Mouse (Mus musculus) midbrain, embryonic 14.5 days (tissue): ENCODE data around the gene Kif26b. TPM values are rescaled to one million over a fixed set of nuclear protein-coding genes. Genes with fewer than 3 reads are reported as not detected.

Source experiments
- ATAC-seq: fragments of 200-750 bp; cut with Nextera tagmentation; 2 replicates; pipeline ENCODE4 v1.8.0; 2017; ENCODE audit warnings: moderate number of reproducible peaks, moderate library complexity; ENCODE audit not compliant: low FRiP score, low TSS enrichment
- DNase-seq: peaks from one replicate; pipeline ENCODE4 v3.0.0-alpha.2; 2015
- H3K27ac ChIP-seq: fragments of 300-500 bp; sonication (generic); replicated peaks from 2 replicates; pipeline ENCODE4 v1.5.1; 2014; ENCODE audit warnings: mild to moderate bottlenecking, low read depth, low read length, moderate library complexity
- H3K27me3 ChIP-seq: fragments of 300-500 bp; sonication (generic); 2 replicates; pipeline ENCODE4 v1.6.1; 2014; ENCODE audit warnings: low read length, control low read depth, mixed read lengths; ENCODE audit not compliant: control insufficient read depth, insufficient read depth
- H3K36me3 ChIP-seq: fragments of 300-500 bp; sonication (generic); 2 replicates; pipeline ENCODE4 v1.6.1; 2014; ENCODE audit warnings: low read length, control low read depth; ENCODE audit not compliant: control insufficient read depth, insufficient read depth
- H3K4me1 ChIP-seq: fragments of 300-500 bp; sonication (generic); 2 replicates; pipeline ENCODE4 v1.6.1; 2014; ENCODE audit warnings: mild to moderate bottlenecking, antibody characterized with exemption, low read length, control low read depth; ENCODE audit not compliant: control insufficient read depth, insufficient read depth
- H3K4me2 ChIP-seq: fragments of 300-500 bp; sonication (generic); 2 replicates; pipeline ENCODE4 v1.6.1; 2014; ENCODE audit warnings: mild to moderate bottlenecking, low read length, moderate library complexity
- H3K4me3 ChIP-seq: fragments of 300-500 bp; sonication (generic); replicated peaks from 2 replicates; pipeline ENCODE4 v1.5.1; 2014; ENCODE audit warnings: low read depth, low read length
- H3K9ac ChIP-seq: fragments of 300-500 bp; sonication (generic); replicated peaks from 2 replicates; pipeline ENCODE4 v1.6.1; 2014; ENCODE audit warnings: mild to moderate bottlenecking, low read length, moderate library complexity
- H3K9me3 ChIP-seq: fragments of 300-500 bp; sonication (generic); 2 replicates; pipeline ENCODE4 v1.6.1; 2016; ENCODE audit warnings: low read length, control low read depth, mixed read lengths; ENCODE audit not compliant: control insufficient read depth
- WGBS: fragments of 180-500 bp; shearing (Covaris S2); extraction: QIAGEN DNeasy Blood & Tissue Kit; methylation state at CpG from one replicate; pipeline ENCODE4 v1.1.7; 2014; 5-methylcytosine and 5-hydroxymethylcytosine counted together
- polyA plus RNA-seq: library from polyadenylated mRNA; unstranded; fragments of >200 nt; fragmentation: Nextera tagmentation; extraction: Ambion mirVana; gene quantifications from 2 replicates; pipeline ENCODE4 v1.2.1, GENCODE M21; 2014

Kif26b gene
- polyA plus RNA-seq, result 10.8 and 12.8 TPM in 2 replicates

- ATAC-seq, result peak; percentile 62; the same call in 1 of the 2 replicates
These were observed at the start of gene Kif26b for GRCm38 (mm10) chr1:178528431-178529351. TSS of gene Kif26b (plus strand) at chr1:178529125.

GRCm38 (mm10) chr1:178483854-178484253 is 45.1 kb upstream of the Kif26b start:
- no peaks in the 10 kb centered on the region for H3K9me3 ChIP-seq
- DNase-seq, result no peak
- H3K4me3 ChIP-seq, result no peak overlapping the region
- H3K36me3 ChIP-seq, result no peaks in the 10 kb centered on the region
- H3K27ac ChIP-seq, result no peak overlapping the region
- H3K4me2 ChIP-seq, result no peak overlapping the region
- H3K9ac ChIP-seq, result no peak overlapping the region
- no peaks in the 10 kb centered on the region for H3K4me1 ChIP-seq
- ATAC-seq, result no peak
- no peaks in the 10 kb centered on the region for H3K27me3 ChIP-seq

More at GRCm38 (mm10) chr1:178528431-178529351, at the start of gene Kif26b:
- H3K4me1 ChIP-seq, result peaks cover 16% of the 10 kb centered on the region; the same call in 1 of the 2 replicates
- under 1% methylated on average over 92 of the region's 92 CpGs for WGBS
- peak within 1 kb of the TSS; percentile 92 for H3K27ac ChIP-seq
- H3K4me2 ChIP-seq, result peak within 1 kb of the TSS; percentile 99
- peak; percentile 79 for DNase-seq
- H3K9ac ChIP-seq, result peak within 1 kb of the TSS; percentile 81
- peak within 1 kb of the TSS; percentile 69 for H3K4me3 ChIP-seq
- no peaks in the 10 kb centered on the region for H3K27me3 ChIP-seq
- H3K36me3 ChIP-seq, result no peaks in the 10 kb centered on the region
- H3K9me3 ChIP-seq, result no peaks in the 10 kb centered on the region

- DNase-seq (no peak), ATAC-seq (no peak)
- Histone ChIP-seq H3K4me1 (no peaks in the 10 kb centered on the region), H3K9me3 (no peaks in the 10 kb centered on the region), H3K27me3 (no peaks in the 10 kb centered on the region), H3K4me3 (no peak overlapping the region), H3K27ac (no peak overlapping the region), H3K9ac (no peak overlapping the region), H3K4me2 (no peak overlapping the region), H3K36me3 (no peaks in the 10 kb centered on the region)
- 88% methylated on average over 5 of the region's 5 CpGs for WGBS
These were observed 43.6 kb upstream of the Kif26b start for GRCm38 (mm10) chr1:178485138-178485867.

- H3K27me3 ChIP-seq, result no peaks in the 10 kb centered on the region
- H3K27ac ChIP-seq, result no peak overlapping the region
- no peak overlapping the region for H3K4me2 ChIP-seq
- no peak overlapping the region for H3K4me3 ChIP-seq
- H3K9me3 ChIP-seq, result no peaks in the 10 kb centered on the region
- no peak overlapping the region for H3K9ac ChIP-seq
- 74% methylated on average over 5 of the region's 5 CpGs for WGBS
- H3K4me1 ChIP-seq, result no peaks in the 10 kb centered on the region
- ATAC-seq (no peak), DNase-seq (no peak)
- H3K36me3 ChIP-seq, result no peaks in the 10 kb centered on the region
These were observed 43.1 kb upstream of the Kif26b start for GRCm38 (mm10) chr1:178485868-178486220.

- Histone ChIP-seq H3K9me3 (no peaks in the 10 kb centered on the region), H3K4me3 (no peak overlapping the region), H3K9ac (no peak overlapping the region), H3K27ac (no peak overlapping the region), H3K4me1 (no peaks in the 10 kb centered on the region), H3K4me2 (no peak overlapping the region), H3K27me3 (no peaks in the 10 kb centered on the region), H3K36me3 (no peaks in the 10 kb centered on the region)
- DNase-seq, result no peak
- 86% methylated on average over 5 of the region's 5 CpGs for WGBS
- ATAC-seq, result no peak
These were observed 42.1 kb upstream of the Kif26b start for GRCm38 (mm10) chr1:178486828-178487227.

- 45% methylated on average over 3 of the region's 3 CpGs for WGBS
- Histone ChIP-seq H3K27ac (no peak overlapping the region), H3K9ac (no peak overlapping the region), H3K27me3 (no peaks in the 10 kb centered on the region), H3K4me3 (no peak overlapping the region), H3K36me3 (no peaks in the 10 kb centered on the region), H3K4me2 (no peak overlapping the region), H3K4me1 (no peaks in the 10 kb centered on the region), H3K9me3 (no peaks in the 10 kb centered on the region)
- no peak for DNase-seq
- ATAC-seq, result no peak
These were observed 39.8 kb upstream of the Kif26b start for GRCm38 (mm10) chr1:178489127-178489526.

GRCm38 (mm10) chr1:178491733-178492132 is 37.2 kb upstream of the Kif26b start:
- 92% methylated on average over 5 of the region's 5 CpGs for WGBS
- Histone ChIP-seq H3K4me1 (no peaks in the 10 kb centered on the region), H3K4me2 (no peak overlapping the region), H3K4me3 (no peak overlapping the region), H3K9ac (no peak overlapping the region), H3K9me3 (no peaks in the 10 kb centered on the region), H3K27me3 (no peaks in the 10 kb centered on the region), H3K36me3 (no peaks in the 10 kb centered on the region), H3K27ac (no peak overlapping the region)
- ATAC-seq (no peak), DNase-seq (no peak)

GRCm38 (mm10) chr1:178492493-178492892 is 36.4 kb upstream of the Kif26b start:
- DNase-seq (no peak), ATAC-seq (no peak)
- no peak overlapping the region for H3K4me3 ChIP-seq
- no peak overlapping the region for H3K27ac ChIP-seq
- no peaks in the 10 kb centered on the region for H3K4me1 ChIP-seq
- no peak overlapping the region for H3K4me2 ChIP-seq
- H3K27me3 ChIP-seq, result no peaks in the 10 kb centered on the region
- no peak overlapping the region for H3K9ac ChIP-seq
- no peaks in the 10 kb centered on the region for H3K36me3 ChIP-seq
- 84% methylated on average over 2 of the region's 2 CpGs for WGBS
- H3K9me3 ChIP-seq, result no peaks in the 10 kb centered on the region
